Mouse (Mus musculus) naive thymus-derived CD4-positive, alpha-beta T cell, adult 2 months (primary cell): ENCODE data around the gene Col4a3bp.

Experiments
- DNase-seq: peaks from one replicate; pipeline ENCODE4 v3.0.0-alpha.2; 2011; ENCODE audit warnings: low read depth

Gene Col4a3bp

DNA sequence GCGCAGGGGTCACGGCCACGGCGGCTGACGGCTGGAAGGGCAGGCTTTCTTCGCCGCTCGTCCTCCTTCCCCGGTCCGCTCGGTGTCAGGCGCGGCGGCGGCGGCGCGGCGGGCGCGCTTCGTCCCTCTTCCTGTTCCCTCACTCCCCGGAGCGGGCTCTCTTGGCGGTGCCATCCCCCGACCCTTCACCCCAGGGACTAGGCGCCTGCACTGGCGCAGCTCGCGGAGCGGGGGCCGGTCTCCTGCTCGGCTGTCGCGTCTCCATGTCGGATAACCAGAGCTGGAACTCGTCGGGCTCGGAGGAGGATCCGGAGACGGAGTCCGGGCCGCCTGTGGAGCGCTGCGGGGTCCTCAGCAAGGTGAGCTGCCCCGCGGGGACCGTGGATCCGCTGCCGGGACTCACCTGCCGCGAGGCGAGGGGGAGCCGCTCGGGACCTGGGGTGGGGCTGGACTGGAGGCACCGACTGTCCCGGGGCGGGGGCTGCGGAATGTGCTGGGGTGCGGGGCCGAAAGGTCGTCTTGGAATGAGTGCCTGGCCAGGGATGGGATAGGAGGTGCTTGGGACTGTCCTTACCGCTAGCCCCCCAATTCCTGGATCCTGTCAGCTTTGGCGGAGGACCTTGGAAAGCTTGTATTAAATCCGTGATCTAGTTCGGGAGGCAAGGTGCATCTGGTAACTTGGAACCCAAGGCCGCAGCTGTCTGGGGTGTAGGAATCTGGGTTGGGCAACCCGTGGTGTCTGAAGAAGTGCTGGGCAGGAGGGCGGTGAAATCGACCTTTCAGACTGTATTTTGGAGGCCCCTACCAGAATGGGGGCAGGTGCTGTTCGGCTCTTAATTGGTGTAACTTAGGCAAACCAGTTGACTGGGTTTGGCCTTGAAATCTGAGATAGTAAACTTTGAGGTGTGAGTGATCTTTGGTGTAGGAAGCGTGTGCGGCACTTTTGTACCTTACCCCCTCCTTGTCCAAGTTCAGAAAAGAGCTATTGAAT lies 778 bp downstream of the Col4a3bp start:
- DNase-seq: peak; percentile 41

DNA sequence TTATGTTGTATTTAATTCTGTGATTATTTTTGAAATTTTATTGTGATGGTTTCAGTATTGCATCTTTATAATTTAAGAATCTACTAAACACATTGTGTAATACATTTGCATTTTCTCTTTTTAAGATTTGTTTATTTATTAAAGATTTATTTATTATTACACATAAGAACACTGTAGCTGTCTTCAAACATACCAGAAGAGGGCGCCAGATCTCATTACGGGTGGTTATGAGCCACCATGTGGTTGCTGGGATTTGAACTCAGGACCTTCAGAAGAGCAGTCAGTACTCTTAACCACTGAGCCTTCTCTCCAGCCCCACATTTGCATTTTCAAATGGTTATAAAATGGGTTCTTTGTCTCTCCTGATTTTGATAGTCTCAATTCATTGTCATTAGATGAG lies 2.1 kb downstream of the Col4a3bp start:
- peak; percentile 58 for DNase-seq

DNA sequence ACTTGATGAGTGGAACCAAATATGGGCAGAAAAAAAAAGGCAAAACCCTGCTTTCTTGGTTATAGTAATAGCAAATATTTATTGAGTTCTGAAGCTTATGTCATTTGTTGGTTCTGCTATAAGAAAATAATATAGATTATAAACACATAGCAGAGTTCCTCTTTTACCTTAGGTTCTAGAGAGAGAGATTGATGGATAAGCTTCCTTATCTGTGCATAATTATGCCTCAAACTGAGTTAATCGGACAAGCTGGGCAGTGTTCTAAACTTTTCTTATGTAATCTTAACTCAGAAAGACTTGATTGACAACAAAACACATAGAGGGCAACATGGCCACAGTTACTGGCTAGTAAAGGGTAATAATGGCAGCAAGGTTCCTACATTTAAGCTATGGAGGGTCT lies 4.8 kb downstream of the Col4a3bp start:
- no peak for DNase-seq

DNA sequence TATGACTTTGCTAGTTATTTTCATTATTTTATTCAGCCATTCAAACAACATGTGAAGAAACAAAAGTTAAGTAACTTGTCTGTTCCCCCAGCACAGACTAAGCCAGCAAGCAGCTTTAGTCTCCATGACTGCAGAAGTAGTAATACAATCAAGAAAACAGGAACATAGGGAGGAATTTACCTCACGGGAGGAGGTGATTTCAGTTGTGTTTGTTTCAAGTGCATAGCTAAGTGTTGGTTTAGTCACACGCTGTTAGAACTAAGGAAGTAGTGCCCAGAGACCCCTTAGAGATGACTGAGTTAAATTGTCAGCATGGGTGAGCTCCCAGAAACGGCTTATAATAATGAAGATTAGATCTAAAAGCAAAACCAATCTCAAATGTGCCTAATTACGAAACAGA lies 5.5 kb downstream of the Col4a3bp start:
- DNase-seq: no peak

DNA sequence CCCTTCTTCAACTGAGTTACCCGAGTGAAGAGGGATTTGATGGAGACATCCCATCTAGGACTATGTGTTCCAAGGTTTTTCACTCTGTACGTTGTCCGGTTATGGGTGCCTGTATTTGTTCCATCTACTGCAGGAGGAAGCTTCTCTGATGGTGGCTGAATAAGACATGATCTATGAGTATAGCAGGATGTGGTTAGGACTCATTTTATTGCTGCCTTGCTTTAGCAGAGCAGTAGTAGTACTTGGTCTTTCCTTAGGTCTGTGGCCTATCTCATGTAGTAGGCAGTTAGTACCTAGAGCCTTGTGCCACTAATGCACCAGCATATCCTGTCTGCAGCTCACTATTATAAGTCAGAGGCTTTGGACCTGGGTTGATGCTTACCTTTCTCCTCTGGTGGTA lies 12.7 kb downstream of the Col4a3bp start:
- peak; percentile 45 for DNase-seq

DNA sequence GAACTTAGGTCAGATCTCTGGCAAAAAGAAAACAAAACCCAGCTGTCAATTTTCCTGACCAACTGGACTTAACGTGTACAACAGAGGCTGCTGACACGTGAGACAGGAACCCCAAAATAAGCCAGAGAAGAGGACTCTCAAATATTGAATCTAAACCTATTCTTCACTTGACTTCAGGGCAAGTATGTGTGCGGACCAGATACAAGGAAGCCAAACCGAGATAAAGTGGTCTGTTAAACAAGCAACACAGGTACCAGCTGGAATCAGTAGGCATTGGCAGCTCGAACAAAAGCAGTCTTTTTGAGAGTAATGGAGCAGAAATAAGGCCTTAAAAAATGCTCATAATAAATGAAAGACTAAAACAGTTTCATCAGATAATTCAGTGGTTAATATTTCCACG lies 25.6 kb downstream of the Col4a3bp start:
- DNase-seq: no peak

DNA sequence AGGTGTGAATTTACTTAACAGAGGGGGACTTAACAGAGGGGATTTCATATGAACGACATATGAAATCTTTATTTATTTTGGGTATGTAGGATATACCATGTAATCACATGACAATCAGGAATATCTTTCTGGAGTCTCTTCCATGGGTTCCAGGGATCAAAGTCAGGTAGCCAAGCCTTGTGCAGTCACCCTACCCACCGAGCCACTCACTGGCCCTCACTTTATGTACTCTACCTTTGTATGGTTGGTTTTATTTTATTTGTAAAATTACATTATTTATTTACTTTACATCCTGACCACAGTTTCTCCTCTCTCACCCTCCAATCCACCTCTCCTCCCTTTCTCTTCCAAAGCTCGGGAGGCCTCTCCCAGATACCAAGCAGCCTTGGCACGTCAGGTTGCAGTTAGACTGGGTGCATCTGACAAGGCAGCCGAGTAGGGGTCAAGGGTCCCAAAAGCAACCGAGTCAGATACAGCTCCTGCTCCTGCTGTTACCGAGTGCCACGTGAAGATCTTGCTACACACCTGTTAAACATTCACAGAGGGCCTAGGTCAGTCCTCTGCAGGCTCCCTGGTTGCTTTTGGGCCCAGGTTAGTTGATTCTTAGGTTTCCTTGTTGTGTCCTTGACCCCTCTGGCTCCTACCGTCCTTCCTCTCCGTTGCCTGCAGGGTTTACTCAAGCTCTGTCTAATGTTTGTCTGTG lies 28.0 kb downstream of the Col4a3bp start:
- DNase-seq: no peak

DNA sequence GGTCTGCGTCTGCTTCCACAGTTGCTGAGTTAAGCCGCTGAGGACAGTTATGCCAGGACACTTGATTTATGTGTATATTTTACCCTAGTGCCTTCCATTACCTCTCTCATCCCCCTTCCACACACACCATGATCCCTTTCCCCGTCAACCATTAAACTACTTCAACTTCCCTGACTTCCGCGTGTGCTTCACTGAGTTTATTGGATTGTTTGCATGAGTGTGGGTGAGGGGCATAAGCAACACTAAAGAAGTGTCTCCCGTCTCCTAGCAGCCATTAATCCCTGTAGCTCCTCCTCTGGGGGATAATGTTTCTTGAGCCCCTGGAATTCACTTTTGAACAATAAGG lies 28.6 kb downstream of the Col4a3bp start:
- no peak for DNase-seq

DNA sequence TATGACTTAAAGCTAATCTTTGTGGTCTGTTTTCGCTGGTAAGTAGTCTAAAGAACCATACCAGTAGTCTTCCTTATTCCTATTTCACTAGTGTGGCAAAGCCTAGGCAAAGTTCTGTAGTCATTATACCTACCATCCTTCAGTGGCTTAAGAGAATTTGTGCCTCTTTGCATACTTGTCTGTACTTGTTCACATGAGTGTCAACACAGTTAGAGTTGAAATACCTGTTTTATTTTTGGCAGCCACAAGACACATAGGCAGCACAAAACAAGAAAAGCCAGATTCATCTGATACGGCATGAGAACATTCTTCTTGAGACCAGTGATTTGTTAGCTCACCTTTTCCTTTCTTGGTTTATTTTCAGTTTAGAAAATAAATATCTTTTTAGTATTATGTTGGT lies 31.8 kb downstream of the Col4a3bp start:
- DNase-seq: no peak

DNA sequence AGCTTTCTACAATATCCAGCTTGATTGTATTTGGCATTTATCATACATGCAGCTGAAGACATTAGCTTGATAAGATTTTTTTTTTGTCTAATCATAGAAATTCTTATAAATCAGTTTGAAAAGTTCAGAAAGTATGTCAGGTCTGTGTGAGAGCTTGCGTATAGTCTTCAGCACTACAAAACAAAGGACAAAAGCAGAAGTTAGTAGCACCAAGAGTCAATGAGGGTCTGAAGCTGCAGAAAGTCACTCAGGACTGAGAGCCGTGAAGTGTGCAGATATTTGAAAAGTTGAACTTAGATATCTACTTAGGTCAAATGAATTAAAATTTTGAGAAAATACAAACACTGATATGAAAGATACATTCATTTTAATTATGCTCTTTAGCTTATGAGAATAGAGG lies 36.7 kb downstream of the Col4a3bp start:
- no peak for DNase-seq

DNA sequence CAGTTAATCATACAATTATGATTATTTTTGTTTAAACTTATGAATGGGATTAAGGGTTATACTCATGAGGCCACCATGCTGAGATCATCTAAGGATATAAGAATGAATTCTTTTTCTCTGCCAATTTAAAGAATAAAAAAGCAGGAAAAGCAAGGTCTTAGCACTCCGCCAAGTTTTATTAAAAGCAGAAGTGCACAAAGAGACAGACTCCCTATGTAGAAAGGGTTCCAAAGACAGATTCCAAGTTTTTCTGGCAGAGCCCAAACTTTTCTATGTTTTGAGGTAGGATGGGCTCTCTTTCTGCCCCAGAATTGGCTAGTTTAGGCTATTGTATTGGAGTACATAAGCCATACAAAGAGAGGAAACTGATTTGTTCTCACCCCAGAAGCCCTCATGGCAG lies 37.6 kb downstream of the Col4a3bp start:
- DNase-seq: no peak

DNA sequence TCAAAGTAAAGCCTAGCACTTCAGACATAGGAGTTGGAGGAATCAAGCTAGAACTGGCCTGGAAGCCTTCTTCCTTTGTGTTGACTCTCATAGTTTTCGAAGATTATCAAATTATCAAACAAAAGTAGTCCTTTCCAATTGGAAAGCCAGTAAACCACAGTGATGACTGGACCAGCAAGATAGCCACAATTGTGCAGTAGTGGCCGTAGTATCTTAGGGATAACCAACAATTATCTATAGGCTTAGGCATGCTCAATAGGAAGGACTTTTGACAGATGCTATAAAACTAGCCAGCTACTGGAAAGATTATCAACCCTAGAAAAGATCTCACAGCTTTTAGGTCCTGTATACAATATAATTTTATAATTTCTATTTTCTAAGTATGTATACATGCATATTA lies 41.8 kb downstream of the Col4a3bp start:
- no peak for DNase-seq

DNA sequence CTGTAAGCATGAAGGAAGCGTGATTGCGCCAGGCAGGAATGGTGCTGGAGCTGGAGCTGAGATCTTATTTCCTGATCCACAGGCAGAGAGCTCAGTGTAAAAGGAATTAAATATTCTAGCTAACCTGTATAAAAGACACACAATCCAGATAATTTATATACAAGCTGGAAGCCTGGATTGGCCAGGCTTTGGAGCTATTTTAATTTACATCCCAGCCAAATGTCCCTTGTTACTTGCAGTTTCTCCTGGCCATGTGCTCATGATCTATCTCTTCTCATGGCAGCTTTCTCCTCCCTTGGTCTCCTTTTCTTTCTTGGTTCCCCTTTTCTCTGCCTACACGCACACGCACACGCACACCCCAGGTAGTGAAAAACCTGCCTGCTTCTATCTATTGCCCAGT lies 44.1 kb downstream of the Col4a3bp start:
- no peak for DNase-seq

DNA sequence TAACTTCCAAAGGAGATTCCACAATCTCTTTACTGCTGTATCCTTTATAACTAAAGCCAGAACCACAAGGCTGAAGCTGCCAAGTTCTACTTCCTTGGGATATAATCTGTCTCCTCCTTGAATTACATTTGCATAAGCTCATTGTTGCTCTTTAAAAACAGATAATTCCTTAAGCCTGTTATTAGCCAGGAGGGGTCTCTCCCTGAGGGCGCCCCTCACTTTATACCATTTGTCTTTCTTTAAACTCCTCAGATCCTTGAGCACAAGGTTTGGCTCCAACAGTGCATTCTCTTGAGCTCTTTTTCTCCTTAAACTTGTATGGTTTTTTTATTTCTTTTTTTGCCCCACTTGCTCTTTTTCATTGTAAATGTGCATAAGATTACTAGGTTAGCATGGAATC lies 46.2 kb downstream of the Col4a3bp start:
- no peak for DNase-seq

DNA sequence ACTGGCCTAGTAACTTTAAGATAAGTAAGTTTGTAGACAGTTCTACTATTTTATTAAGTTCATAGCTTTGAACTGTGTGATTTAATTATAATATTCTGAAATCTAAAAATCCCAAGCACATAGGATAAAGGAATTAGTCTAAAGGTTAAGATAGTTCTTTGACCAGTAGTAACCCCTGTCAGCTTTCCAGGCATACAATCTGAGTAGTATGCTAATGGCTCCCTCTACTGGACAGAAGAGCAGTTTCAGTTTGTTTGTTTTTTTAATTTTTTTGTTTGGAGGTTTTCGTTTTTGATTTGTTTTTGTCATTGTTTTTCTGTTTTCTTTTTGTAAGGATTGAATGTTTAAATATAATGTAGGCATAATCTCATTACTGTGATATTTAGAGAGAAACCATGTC lies 51.2 kb downstream of the Col4a3bp start:
- peak; percentile 61 for DNase-seq

DNA sequence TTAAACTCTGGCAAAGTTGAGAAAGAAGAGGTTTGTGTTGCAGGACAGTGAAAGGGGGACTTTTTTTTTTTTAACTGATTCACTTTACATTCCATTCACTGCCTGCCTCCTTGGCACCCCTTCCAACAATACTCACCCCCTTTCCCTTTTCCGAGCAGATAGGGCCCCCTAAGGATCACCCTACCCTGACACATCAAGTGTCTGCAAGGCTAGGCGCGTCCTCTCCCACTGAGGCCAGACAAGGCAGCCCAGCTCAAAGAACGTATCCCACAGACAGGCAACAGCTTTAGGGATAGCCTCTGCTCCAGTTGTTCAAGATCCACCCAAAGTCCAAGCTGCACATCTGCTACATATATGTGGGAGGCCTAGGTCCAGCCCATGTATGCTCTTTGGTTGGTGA lies 51.7 kb downstream of the Col4a3bp start:
- DNase-seq: no peak

DNA sequence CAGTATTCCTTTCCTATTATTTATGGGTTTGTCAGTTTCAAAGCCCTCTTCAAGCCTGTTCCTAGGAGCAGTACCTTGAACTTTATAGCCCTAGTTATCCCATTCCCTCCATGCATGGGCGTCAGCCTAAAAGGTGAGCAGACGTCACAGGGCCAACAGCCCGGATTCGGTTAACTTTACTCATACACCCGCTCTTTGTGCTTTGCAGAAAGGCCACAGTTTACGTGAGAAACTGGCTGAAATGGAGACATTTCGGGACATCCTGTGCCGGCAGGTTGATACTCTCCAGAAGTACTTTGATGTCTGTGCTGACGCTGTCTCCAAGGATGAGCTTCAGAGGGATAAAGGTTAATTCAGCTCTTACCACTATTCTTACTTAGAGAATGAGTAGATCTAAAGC lies 56.8 kb downstream of the Col4a3bp start:
- no peak for DNase-seq

DNA sequence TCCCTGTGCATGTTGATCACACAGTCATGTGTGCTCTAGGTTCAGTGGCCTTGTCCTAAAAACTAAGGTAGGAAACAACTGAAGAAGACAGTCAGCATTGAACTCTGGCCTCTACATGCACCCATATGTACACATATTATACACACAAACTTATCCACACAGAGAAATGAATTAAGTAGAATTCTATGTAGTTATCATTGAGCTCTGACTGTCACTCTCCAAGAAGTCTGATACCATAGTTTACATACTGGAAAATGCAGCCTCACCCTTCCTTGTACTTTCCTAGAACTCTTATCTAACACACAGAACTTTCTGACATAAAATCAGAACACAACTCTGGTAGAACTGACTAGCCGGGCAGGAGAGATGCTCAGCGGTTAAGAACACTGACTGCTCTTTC lies 61.8 kb downstream of the Col4a3bp start:
- DNase-seq: no peak

DNA sequence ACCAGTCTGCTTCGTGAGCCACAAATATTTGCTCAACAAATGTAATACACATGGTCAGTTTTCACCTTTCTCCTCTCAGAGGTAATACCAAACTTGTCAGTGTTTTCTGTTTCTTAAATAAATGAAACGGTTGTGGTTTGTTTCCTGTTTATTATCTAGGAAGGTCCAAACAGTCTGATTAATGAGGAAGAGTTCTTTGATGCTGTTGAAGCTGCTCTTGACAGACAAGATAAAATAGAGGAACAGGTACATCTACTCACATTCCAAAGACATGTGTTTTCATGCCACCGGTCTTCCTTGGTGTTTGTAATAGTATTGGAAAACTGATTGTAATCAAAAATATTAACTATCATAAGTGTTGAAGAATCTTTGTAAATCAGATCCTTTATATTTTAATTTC lies 72.2 kb downstream of the Col4a3bp start:
- DNase-seq: no peak

DNA sequence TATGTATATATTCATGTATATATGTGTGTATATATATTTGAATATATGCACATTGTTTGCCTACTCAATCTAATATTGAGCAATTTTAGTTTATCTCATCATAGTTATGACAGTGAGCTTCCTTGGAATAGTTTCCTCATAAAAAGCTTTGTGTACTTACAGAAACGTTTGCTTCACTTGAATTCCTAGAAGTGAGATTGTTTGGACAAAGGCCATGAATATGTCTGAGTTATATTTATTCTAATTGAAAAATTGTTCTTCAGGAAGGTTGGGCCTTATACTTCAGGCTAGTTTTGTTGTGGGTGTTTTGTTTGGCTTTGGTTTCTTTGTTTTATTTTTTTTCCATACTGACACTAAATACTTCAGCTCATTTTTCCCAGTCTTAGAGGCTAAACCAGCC lies 78.5 kb downstream of the Col4a3bp start:
- no peak for DNase-seq

DNA sequence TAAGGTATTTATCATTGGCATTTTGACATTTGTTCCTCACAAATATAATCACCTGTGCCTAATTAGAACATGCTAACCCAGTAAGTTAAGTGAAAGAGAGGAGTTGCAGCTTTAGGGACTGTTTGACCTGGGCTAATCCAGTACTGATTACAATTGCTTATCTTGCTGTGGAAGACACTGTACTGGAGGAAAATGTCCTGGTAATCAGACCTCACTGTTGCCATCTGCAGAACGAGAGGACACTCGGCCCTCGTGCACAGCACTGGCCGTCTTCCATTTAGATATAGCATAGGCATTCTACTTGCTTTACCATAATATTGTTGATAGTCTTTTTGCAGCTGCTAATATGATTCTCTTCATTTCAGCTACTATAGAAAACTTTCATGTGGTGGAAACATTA lies 88.0 kb downstream of the Col4a3bp start:
- no peak for DNase-seq

DNA sequence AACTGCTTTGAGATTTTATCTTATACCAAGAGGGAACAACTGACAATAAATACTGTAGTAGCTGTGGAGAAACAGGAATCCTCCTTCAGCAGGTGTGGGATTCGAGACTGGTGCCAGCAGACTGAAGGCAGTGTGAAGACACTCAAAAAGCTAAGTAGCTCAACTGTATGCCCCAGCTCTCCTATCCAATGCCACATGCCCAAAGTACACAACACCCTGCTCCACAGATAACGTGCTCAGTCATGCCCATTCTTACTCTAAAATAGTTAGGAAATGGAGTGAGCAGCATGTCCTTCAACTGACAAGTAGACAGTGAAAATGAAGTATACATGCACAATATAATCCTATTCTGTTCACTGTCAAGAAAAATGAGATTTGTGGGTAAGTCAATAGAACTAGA lies 101.8 kb downstream of the Col4a3bp start:
- DNase-seq: no peak

DNA sequence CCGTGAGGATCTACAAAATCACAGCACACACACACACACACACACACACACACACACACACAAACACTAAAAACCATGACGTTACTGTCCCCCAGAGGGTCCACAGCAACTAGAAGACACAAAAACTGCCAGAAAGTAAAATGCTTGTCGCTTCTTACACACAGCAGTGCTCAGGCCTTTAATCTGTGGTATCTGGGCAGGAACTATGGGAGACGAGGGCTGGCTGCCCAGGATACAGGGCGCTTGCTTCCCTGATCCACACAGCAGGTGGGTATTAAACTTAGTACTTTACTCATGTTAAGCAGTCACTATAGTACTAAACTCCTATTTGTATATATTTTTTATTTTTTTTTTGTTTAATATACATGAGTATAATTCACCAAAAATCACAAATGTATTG lies 103.4 kb downstream of the Col4a3bp start:
- DNase-seq: no peak

DNA sequence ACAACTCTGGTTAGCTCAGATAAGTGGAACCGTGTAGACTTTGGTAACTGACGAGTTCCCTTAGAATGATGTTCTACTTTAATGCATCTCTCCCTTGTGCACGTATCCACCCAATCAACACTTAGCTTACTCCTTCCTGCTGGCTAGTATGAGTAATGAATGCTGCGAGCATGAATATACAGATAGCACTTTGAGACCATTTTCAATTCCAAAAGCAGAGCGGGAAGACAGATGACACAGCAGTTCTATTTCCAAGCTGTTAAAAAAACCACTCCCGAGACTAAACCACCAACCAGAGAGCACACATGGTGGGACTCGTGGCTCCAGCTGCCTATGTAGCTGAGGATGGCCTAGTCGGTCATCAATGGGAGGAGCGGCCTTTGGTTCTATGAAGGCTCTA lies 110.6 kb downstream of the Col4a3bp start:
- no peak for DNase-seq
